Mouse (Mus musculus) layer of hippocampus, postnatal 10 days (tissue): Measurements from ENCODE around the gene Ing4. TPM values are rescaled to one million over a fixed set of nuclear protein-coding genes. Genes with fewer than 3 reads are reported as not detected.
"Not testable (repeated sequence)": the region's sequence is repeated elsewhere in the genome, so short reads cannot be mapped to it uniquely, and the experiment has no call there.

Experiments
- DNase-seq, 2 experiments: peaks; one replicate each; pipeline ENCODE4 v3.0.0; 2021; ENCODE audit warnings: low spot score in 2 of 2
- total RNA-seq, 2 experiments: library from RNA; stranded (reverse); gene quantifications; 2 replicates each; pipeline ENCODE4 v1.2.3; 2021

Gene Ing4
- total RNA-seq, 2 experiments from 2014 or later = 57.4 to 62.4 TPM

DNA sequence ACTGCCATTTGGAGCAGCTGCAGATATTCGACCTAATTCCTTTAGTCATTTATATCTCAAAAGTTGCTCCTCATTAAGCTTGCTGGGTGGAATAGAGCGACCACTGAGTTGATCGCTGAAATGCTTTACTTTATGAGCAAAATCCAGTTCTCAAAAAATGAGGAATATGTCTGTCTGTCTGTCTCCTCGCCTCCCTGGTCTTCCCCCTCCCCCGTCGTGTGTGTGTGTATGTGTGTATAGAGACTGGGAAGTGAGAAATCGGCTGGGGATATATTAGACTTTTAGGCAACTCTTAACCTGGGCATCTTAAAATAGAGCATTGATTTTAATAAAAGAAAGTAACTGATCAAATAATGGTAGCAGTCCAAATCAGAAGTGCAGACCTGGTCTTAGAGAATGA lies 661 bp downstream of the Ing4 start:
- DNase-seq = no peak

DNA sequence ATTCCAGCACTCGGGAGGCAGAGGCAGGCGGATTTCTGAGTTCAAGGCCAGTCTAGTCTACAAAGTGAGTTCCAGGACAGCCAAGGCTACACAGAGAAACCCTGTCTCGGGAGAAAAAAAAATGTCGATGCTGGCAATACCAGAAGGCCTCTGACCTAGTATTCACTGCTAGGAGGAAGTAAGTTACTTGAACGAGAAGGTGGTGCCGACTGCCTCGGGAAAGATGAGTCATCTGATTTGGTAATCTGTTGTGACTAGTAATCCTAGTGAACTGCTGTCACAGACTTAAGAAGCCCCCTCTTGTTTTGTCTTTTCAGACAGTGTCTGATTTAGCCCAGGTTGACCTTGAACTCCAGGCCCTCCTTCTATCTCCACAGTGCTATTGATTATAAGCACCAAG lies 1.5 kb downstream of the Ing4 start:
- DNase-seq = no peak

DNA sequence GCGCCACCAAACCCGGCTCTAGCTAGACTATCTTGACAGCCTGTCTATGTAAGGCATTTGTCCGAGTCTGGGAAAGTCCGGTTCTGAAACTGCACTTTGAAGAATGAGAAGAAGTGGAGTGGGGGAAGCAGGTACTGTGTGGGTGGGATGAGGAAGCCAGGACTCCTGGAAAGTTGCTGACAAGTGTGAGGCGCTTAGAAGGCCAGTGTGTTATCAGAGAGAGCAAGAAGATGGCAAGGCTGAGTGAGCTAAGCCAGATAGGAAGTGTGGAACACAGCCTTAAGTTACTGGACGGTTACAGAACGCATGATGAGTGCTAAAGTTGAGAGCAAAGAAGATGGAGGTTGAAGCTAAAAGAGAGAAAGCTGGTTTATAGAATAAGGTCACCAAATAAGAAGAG lies 2.5 kb downstream of the Ing4 start:
- DNase-seq = no peak

- peak; percentile 84 to 89 for DNase-seq
Measured at GRCm38 (mm10) chr6:125046691-125047090, 7.1 kb downstream of the Ing4 start.

- DNase-seq = no peak
Measured at GRCm38 (mm10) chr6:125049678-125050077, 10.1 kb downstream of the Ing4 start, which contains the start of gene Acrbp. Acrbp (plus strand) TSS chr6:125049689.

DNA sequence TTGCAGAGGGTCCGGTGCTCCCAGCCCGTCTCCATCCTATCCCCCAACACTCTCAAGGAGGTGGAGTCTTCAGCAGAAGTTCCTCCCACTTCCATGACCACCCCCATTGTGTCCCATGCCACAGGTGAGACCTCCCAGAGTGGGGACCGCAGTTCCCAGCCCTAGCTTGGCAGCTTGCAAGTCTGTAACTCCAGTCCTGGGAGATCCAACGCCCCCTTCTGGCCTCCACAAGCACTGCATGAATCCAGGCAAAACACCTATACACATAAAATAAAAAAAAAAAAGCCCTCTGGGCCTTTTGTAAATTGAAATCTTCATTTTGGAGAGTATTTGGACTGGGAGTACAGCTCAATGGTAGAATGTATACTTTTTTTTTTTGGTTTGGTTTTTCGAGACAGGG lies 11.7 kb downstream of the Ing4 start:
- DNase-seq = no peak

DNA sequence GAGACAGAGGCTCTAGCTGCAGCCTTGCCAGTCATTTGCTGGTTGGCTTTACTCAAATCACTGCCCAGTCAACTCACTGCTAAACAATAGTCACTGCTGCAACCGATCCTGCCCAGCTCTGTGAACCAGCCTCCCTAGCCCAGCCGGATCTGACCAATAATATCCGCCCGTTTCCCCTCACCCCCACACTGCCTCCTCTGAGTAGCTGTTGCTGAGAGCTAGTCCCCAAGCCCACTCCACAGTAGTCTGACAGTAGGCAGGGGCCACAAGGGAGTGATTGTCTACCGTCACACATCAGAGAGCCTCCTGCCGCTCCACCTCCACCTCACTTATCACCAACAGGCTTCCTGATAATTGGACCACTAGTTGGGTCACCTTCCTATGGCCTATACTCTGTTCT lies 21.9 kb downstream of the Ing4 start:
- DNase-seq = no peak

DNA sequence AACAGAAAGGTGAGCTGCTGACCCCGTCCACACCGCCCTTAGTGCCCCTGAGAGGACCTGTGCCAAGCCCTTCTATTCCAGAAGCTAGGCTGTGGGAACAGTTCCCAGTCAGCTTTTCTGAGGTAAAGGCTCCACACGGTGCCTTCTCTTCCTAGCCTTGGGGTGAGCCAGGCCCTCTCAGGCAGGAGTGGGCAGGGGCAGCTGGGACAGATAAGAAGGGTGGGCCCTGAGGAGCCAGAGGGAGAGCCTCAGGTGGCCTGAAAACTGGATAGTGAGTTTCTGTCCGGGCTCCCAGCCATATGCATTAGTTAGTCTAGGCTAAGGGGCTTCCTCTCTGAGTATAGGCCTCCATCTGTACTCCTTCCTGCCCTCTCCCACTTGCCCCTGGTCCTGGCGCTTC lies 23.0 kb downstream of the Ing4 start:
- DNase-seq = no peak

DNA sequence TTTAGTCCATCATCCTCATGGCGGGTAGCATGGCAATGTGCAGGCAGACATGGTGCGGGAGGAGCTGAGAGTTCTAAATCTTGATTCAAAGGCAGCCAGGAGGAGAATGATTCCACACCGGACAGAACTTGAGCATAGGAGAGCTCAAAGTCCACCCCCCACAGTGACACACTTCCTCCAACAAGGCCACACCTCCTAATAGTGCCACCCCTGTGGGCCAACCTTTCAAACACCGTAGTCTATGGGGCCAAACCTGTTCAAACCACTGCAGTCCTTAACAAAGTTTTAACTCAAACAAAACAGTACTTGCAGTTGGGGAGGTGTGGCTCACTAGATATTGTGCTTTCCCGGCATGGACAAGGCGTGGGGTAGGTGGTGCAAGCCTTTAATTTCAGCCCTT lies 24.3 kb downstream of the Ing4 start:
- no peak for DNase-seq

DNA sequence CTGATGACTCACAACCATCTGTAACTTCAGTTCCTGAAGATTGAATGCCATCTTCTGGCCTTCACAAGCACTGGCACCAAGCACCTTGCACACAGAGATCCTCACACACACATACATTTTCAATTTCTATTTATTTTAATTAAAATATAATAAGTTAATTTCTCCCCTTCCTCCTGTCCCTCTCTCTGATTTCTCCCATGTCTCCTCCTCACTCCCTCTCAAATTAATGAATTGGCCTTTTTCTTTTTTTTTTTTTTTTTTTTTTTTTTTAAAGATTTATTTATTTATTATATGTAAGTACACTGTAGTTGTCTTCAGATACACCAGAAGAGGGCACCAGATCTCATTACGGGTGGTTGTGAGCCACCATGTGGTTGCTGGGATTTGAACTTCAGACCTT lies 25.7 kb downstream of the Ing4 start:
- not testable (repeated sequence) for DNase-seq

DNA sequence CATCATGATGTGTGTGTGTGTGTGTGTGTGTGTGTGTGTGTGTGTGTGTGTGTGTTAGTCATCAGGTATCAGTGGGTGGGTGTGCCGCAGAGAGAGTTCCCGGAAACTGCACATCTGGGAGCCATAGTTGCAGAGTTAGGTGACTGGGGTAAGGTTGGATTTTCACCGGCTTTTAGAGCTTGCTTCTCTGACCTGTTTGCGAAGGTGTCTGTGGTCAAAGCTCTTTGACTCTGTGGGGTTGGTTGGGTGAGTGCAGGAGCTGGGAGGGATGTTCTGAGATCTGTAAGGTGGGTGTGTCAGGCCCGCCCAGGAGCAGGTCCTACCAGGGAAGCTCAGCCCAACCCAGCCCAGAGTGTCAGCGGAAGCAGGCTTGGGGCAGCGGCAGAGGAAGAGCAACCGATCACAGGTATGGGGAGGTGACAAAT lies 28.0 kb downstream of the Ing4 start, which contains the start of gene Lpar5:
Gene Lpar5 (plus strand): TSS at position 350 of the 425 bp plus-strand sequence.
- no peak for DNase-seq

DNA sequence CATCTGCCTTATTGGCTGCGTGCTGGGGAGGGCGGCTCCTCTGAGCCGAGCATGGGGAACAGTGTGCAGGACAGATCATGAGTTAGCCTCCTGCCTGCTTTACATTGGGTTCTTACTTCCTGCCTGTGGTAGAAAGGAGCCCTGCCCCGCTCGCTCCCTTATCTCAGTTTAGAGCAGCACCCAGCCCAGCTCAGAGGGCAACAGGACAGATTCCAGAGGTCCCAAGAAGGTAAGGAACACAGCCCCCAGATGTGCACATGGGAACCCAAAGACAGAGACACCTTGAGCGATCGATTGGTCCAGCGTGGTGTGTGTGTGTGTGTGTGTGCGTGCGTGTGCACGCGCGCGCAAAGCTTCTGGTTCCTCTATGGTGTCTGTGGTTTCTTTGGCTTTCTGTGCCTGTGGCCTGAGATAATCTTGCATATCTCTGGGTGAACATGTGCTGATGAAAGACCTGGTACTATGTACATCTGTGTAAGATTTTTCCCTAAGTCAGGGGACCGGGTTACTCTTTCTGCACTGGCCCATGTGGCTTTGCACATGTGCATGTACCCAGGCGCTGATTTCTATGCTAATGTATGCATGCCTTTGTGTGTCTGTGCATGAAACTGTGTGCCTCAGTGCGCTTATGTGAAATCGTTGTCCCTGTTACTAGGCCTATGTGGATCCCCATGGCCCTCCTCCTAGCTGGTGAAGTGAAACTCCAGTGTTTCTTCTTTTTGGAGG lies 31.8 kb downstream of the Ing4 start:
- no peak for DNase-seq

DNA sequence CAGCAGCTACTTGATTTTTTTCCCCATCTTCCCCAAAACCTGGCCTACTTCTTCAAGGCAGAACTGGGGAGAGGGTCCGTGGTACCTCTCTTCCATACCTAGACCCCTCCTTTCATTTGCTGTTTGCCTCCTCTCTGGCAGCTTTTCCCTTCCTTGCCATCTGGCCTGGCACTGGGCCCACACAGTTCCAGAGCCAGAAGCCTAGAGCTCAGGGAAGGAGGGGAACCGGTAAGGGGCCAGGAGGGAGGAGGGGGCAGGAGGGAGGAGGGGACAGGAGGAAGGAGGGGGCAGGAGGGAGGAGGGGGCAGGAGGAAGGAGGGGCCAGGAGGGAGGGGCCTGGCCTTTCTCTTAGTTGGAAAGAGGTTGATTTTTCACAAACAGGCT lies 32.3 kb downstream of the Ing4 start:
- peak; percentile 73 to 77 for DNase-seq

DNA sequence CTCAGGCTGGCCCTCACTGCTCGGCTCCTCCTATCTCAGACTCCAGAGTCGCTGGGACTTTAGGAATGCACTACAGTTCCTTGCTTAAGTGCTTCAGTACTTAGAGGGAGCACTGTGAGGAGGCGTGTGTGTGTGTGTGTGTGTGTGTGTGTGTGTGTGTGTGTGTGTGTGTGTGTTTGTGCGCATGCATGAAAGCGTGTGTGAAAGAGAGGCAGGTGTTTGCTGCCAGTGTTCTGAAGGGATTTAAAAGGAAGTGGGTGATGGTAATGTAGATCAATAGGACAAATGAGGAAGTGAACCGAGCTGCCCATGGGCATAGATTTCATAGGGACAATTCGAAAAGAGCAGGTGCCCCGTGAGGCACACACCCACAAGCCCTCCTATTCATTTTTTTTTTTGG lies 34.3 kb downstream of the Ing4 start:
- no peak for DNase-seq

DNA sequence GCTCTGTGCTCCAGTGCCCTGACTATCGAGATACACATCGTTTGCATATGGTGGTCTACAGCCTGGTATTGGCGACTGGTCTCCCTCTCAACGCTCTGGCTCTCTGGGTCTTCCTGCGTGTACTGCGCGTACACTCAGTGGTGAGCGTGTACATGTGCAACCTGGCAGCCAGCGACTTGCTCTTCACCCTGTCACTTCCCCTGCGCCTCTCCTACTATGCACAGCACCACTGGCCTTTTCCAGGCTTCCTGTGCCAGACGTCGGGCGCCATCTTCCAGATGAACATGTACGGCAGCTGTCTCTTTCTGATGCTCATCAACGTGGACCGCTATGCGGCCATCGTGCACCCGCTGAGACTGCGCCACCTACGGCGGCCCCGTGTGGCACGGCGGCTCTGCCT lies 41.8 kb downstream of the Ing4 start:
- DNase-seq = no peak

GRCm38 (mm10) chr6:125081797-125082560 lies 42.4 kb downstream of the Ing4 start:
- DNase-seq = peak; percentile 91 to 92

DNA sequence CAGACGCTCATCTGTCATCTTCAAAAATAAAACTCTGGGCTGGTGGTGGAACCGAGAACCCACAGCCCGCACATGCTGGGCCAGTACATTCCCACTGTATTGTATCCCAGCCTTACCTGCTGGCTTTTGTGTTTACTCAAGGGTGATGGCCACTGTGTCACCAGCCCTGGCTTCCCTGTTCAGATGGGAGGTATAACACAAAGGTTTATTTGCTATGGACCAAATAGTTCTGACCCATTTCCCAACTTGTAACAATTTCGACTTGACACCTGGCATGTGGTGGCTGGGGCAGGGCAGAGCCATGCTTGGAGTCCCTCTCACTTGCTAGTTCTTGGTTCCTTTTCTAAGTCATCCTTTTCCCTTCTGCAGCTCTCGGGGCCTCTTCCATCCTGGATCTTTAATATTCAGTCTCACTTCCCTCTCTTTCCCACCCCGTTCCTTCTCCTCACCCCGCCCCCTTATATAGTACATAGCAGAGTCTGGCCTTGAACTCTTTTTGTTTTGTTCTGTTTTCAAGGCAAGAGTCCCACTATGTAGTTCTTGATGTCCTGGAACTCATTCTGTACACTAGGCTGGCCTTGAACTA lies 43.3 kb downstream of the Ing4 start:
- no peak for DNase-seq

DNA sequence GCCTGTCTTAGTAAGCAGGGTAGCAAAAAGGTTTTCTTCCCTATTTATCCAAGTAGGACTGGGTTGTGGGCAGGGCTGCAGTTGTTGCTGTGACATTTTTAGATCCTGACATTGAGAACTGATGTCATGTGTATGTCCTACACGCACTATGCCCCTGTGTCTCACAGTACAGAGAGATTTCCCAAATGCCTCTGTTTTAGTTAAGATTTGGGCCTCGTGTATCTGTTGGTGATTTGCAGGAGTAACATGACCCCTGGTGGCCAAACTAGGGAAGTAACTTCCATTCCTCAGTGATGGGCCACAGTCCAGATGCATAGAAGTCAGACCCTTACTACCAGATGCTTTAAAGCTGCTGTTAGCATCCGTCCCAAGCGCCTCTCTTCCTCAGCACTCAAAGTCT lies 44.9 kb downstream of the Ing4 start:
- DNase-seq = peak; percentile 70 to 80

DNA sequence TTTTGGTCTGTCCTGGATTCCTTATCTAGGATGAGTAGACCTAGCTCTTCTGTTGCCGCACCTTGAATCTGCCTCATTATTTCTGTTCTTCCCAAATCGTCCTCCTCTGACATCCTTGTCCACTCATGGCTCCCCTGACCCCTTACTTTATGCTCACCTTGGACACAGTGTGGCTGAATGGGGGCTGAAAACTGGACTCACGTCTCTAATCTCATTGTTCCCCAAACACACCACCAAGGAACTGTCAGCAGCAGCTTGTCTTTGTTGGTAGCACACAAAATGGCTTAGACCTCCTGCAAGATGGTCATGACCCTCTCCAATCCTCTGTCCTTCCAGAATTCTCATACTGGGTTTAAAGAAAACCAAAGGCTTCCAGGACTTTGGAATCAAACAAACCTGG lies 48.4 kb downstream of the Ing4 start:
- no peak for DNase-seq

GRCm38 (mm10) chr6:125088561-125089321 lies 49.2 kb downstream of the Ing4 start:
- DNase-seq = peak; percentile 74 to 84

GRCm38 (mm10) chr6:125089521-125090321 lies 50.2 kb downstream of the Ing4 start:
- DNase-seq = peak; percentile 80 to 86
